In genomic region chr1:74817219-74817618, GRCm38 (mm10) we compare ENCODE assay signal across 8 mouse cellular contexts. TPM values are rescaled to one million over a fixed set of nuclear protein-coding genes. Genes with fewer than 3 reads are reported as not detected.
A peak's percentile ranks its signal among the peaks of the same experiment; 100 is the strongest.
DNase-seq lines count a peak whose midpoint lies in the region; ATAC-seq and TF ChIP-seq lines count a peak whose summit lies in the region.

No protein-coding gene starts in this region.

- no peak for TF ChIP-seq CTCF in kidney, adult 2 months (conservative IDR thresholded peaks at IDR 0.05; ENCODE audit: insufficient read depth, insufficient read length, low read depth, low read length)
- no peak for TF ChIP-seq CTCF in bone marrow macrophage, adult 2 months (IDR thresholded peaks at IDR 0.05; ENCODE audit: low read depth, low read length)

- H3K27ac ChIP-seq in kidney, adult 2 months (ENCODE audit: insufficient read depth, low read depth, low read length): peak overlapping the region; percentile 69
- H3K27ac ChIP-seq in bone marrow macrophage, adult 2 months (ENCODE audit: insufficient read depth, low read depth, low read length): peak overlapping the region; percentile 80
- peak overlapping the region; percentile 86 for H3K27ac ChIP-seq in hindbrain, embryonic 14.5 days
- peak overlapping the region; percentile 91 for H3K27ac ChIP-seq in midbrain, embryonic 12.5 days (replicated peaks)

- peak overlapping the region; percentile 76 for H3K4me3 ChIP-seq in kidney, adult 2 months (ENCODE audit: insufficient read depth, low read depth, low read length)
- peak overlapping the region; percentile 87 for H3K4me3 ChIP-seq in bone marrow macrophage, adult 2 months (ENCODE audit: insufficient read depth, low read length)
- peak overlapping the region; percentile 49 for H3K4me3 ChIP-seq in hindbrain, embryonic 14.5 days (replicated peaks; ENCODE audit: low read length)
- peak overlapping the region; percentile 69 for H3K4me3 ChIP-seq in midbrain, embryonic 12.5 days

- DNase-seq in kidney, adult 2 months: no peak
- no peak for DNase-seq in kidney, adult 9 months
- DNase-seq in hindbrain, embryonic 14.5 days (ENCODE audit: low spot score): no peak
- no peak for DNase-seq in left cerebral cortex, postnatal 10 days (ENCODE audit: extremely low spot score in 1 of 2, low spot score in 2 of 2)
- DNase-seq in cerebellum, postnatal 10 days: no peak
- DNase-seq in kidney, postnatal 14 days: no peak

- no peaks in the 10 kb centered on the region for H3K36me3 ChIP-seq in kidney, adult 2 months (ENCODE audit: control insufficient read depth, insufficient read depth, low read length)
- H3K36me3 ChIP-seq in hindbrain, embryonic 14.5 days (replicated peaks; ENCODE audit: control insufficient read depth, insufficient read depth): no peaks in the 10 kb centered on the region
- no peaks in the 10 kb centered on the region for H3K36me3 ChIP-seq in midbrain, embryonic 12.5 days

- peak overlapping the region; percentile 68 for H3K4me2 ChIP-seq in hindbrain, embryonic 14.5 days (replicated peaks)
- H3K4me2 ChIP-seq in midbrain, embryonic 12.5 days (replicated peaks): peak overlapping the region; percentile 59

- TF ChIP-seq POLR2A in kidney, adult 2 months (IDR thresholded peaks at IDR 0.05; ENCODE audit: low read depth, low read length): no peak
- TF ChIP-seq POLR2A in bone marrow macrophage, adult 2 months (IDR thresholded peaks at IDR 0.05; ENCODE audit: borderline replicate concordance, low read depth, low read length): no peak

- no peaks in the 10 kb centered on the region for H3K27me3 ChIP-seq in kidney, adult 2 months (replicated peaks; ENCODE audit: control insufficient read depth, insufficient read depth, low read length)
- no peaks in the 10 kb centered on the region for H3K27me3 ChIP-seq in hindbrain, embryonic 14.5 days (ENCODE audit: control insufficient read depth, insufficient read depth, low read length)
- peaks cover 10% of the 10 kb centered on the region; the same call in 1 of the 2 replicates for H3K27me3 ChIP-seq in midbrain, embryonic 12.5 days

- H3K9ac ChIP-seq in hindbrain, embryonic 14.5 days: peak overlapping the region; percentile 71
- peak overlapping the region; percentile 80 for H3K9ac ChIP-seq in midbrain, embryonic 12.5 days (replicated peaks)

- ATAC-seq in hindbrain, embryonic 14.5 days (ENCODE audit: low FRiP score): 0 out of 2 replicates have a peak, but pooled peaks have one; percentile 10
- peak; percentile 21; the same call in 1 of the 2 replicates for ATAC-seq in midbrain, embryonic 12.5 days (ENCODE audit: low FRiP score, low read depth)

- no peaks in the 10 kb centered on the region for H3K9me3 ChIP-seq in hindbrain, embryonic 14.5 days (ENCODE audit: control insufficient read depth, low read length)
- no peaks in the 10 kb centered on the region for H3K9me3 ChIP-seq in midbrain, embryonic 12.5 days

- no peaks in the 10 kb centered on the region for H3K4me1 ChIP-seq in kidney, adult 2 months (ENCODE audit: control insufficient read depth, insufficient read depth, low read length)
- peaks cover 8% of the 10 kb centered on the region for H3K4me1 ChIP-seq in bone marrow macrophage, adult 2 months (ENCODE audit: control insufficient read depth, insufficient read depth, low read length)
- H3K4me1 ChIP-seq in hindbrain, embryonic 14.5 days (replicated peaks; ENCODE audit: control insufficient read depth, insufficient read depth, low read length): peaks cover 8% of the 10 kb centered on the region
- H3K4me1 ChIP-seq in midbrain, embryonic 12.5 days: peaks cover 7% of the 10 kb centered on the region; the same call in 1 of the 2 replicates

- intact Hi-C loops in left cerebral cortex, postnatal 10 days (cut with DNase I): loop anchor here (2.0 kb wide), 1 partner anchor 40 kb away; no protein-coding TSS in a partner anchor

- WGBS in kidney, adult 2 months: 13% methylated on average over 14 of the region's 14 CpGs
- WGBS in hindbrain, embryonic 14.5 days: 14% methylated on average over 14 of the region's 14 CpGs
- whole genome bisulfite sequencing in midbrain, embryonic 12.5 days: 16% methylated on average over 14 of the region's 14 CpGs

RNA-seq across cellular contexts. Expression of gene Wnt10a, which starts 25.9 kb away (rescaled TPM):
- polyA plus RNA-seq in kidney, adult 2 months (2012; rRNA removed): 1.2 TPM in 2 replicates
- not detected in 2 replicates for polyA plus RNA-seq in bone marrow macrophage, adult 2 months (2012; ENCODE audit: insufficient read depth, insufficient read length, missing spikeins)
- polyA plus RNA-seq in hindbrain, embryonic 14.5 days (2014; fragmentation: Nextera tagmentation; extraction: Ambion mirVana): 0.13 and 0.21 TPM in 2 replicates
- 1.7 and 1.8 TPM in 2 replicates for polyA plus RNA-seq in midbrain, embryonic 12.5 days (2016; fragmentation: Nextera tagmentation; extraction: Ambion mirVana)
- 1 to 10 TPM in 1 of 2 experiments, under 1 TPM in 1; 0.87 to 1.1 TPM for total RNA-seq in left cerebral cortex, postnatal 10 days (2021)

RNA-seq across cellular contexts. Expression of gene Cdk5r2, which starts 37.5 kb away (rescaled TPM):
- 0.14 and 0.31 TPM in 2 replicates for polyA plus RNA-seq in kidney, adult 2 months (2012; rRNA removed)
- not detected in 2 replicates for polyA plus RNA-seq in bone marrow macrophage, adult 2 months (2012; ENCODE audit: insufficient read depth, insufficient read length, missing spikeins)
- 23.3 and 27.4 TPM in 2 replicates for polyA plus RNA-seq in hindbrain, embryonic 14.5 days (2014; fragmentation: Nextera tagmentation; extraction: Ambion mirVana)
- polyA plus RNA-seq in midbrain, embryonic 12.5 days (2016; fragmentation: Nextera tagmentation; extraction: Ambion mirVana): 5.6 and 8.7 TPM in 2 replicates
- 100 to 1,000 TPM; 474 to 481 TPM for total RNA-seq in left cerebral cortex, postnatal 10 days (2021)

RNA-seq across cellular contexts. Expression of gene Wnt6, which starts 45.5 kb away (rescaled TPM):
- polyA plus RNA-seq in kidney, adult 2 months (2012; rRNA removed): 0.27 and 0.48 TPM in 2 replicates
- 0.62 and 1.0 TPM in 2 replicates for polyA plus RNA-seq in bone marrow macrophage, adult 2 months (2012; ENCODE audit: insufficient read depth, insufficient read length, missing spikeins)
- 4.4 TPM in 2 replicates for polyA plus RNA-seq in hindbrain, embryonic 14.5 days (2014; fragmentation: Nextera tagmentation; extraction: Ambion mirVana)
- 5.0 and 7.9 TPM in 2 replicates for polyA plus RNA-seq in midbrain, embryonic 12.5 days (2016; fragmentation: Nextera tagmentation; extraction: Ambion mirVana)
- total RNA-seq in left cerebral cortex, postnatal 10 days (2021): 1 to 10 TPM; 1.2 to 1.7 TPM
